Mouse (Mus musculus) liver, embryonic 11.5 days (tissue): Measurements from ENCODE around the gene Gimap7. TPM values are rescaled to one million over a fixed set of nuclear protein-coding genes. Genes with fewer than 3 reads are reported as not detected.

Source experiments
- ATAC-seq: fragments of 200-750 bp; cut with Nextera tagmentation; replicated peaks from 2 replicates; pipeline ENCODE4 v1.8.0; 2017; ENCODE audit warnings: moderate number of reproducible peaks, mild to moderate bottlenecking, moderate TSS enrichment, moderate library complexity; ENCODE audit not compliant: low FRiP score
- DNase-seq: peaks from one replicate; pipeline ENCODE4 v3.0.0-alpha.2; 2017; ENCODE audit warnings: low spot score
- H3K27ac ChIP-seq: fragments of 300-500 bp; sonication (generic); 2 replicates; pipeline ENCODE4 v1.5.1; 2014; ENCODE audit warnings: mild to moderate bottlenecking, low read depth, low read length, control low read depth
- H3K27me3 ChIP-seq: fragments of 300-500 bp; sonication (generic); replicated peaks from 2 replicates; pipeline ENCODE4 v1.6.1; 2014; ENCODE audit warnings: low read length, mixed read lengths; ENCODE audit not compliant: control insufficient read depth, insufficient read depth
- H3K36me3 ChIP-seq: fragments of 300-500 bp; sonication (generic); 2 replicates; pipeline ENCODE4 v1.6.1; 2014; ENCODE audit warnings: mild to moderate bottlenecking, low read length, moderate library complexity, mixed read lengths; ENCODE audit not compliant: control insufficient read depth, insufficient read depth
- H3K4me1 ChIP-seq: fragments of 300-500 bp; sonication (generic); replicated peaks from 2 replicates; pipeline ENCODE4 v1.6.1; 2014; ENCODE audit warnings: low read length, mixed read lengths; ENCODE audit not compliant: control insufficient read depth, insufficient read depth
- H3K4me2 ChIP-seq: fragments of 300-500 bp; sonication (generic); 2 replicates; pipeline ENCODE4 v1.6.1; 2014; ENCODE audit warnings: mild to moderate bottlenecking, control low read depth, moderate library complexity
- H3K4me3 ChIP-seq: fragments of 300-500 bp; sonication (generic); 2 replicates; pipeline ENCODE4 v1.5.1; 2014; ENCODE audit warnings: low read depth, low read length, control low read depth
- H3K9ac ChIP-seq: fragments of 300-500 bp; sonication (generic); 2 replicates; pipeline ENCODE4 v1.6.1; 2014; ENCODE audit warnings: low read depth, low read length, control low read depth
- H3K9me3 ChIP-seq: fragments of 300-500 bp; sonication (generic); 2 replicates; pipeline ENCODE4 v1.6.1; 2016; ENCODE audit warnings: low read length, inconsistent platforms, mixed read lengths; ENCODE audit not compliant: control insufficient read depth
- WGBS: fragments of 180-500 bp; shearing (Covaris S2); extraction: QIAGEN DNeasy Blood & Tissue Kit; methylation state at CpG from one replicate; pipeline ENCODE4 v1.1.7; 2014; 5-methylcytosine and 5-hydroxymethylcytosine counted together
- polyA plus RNA-seq: library from polyadenylated mRNA; unstranded; fragments of >200 nt; fragmentation: Nextera tagmentation; extraction: Ambion mirVana; gene quantifications from 2 replicates; pipeline ENCODE4 v1.2.1, GENCODE M21; 2014

Gimap7 gene
- polyA plus RNA-seq, 1 experiment from 2014 or later: not detected

- no peaks in the 10 kb centered on the region for H3K36me3 ChIP-seq
- DNase-seq: no peak
- H3K27me3 ChIP-seq: no peaks in the 10 kb centered on the region
- H3K9ac ChIP-seq: no peak overlapping the region
- WGBS: 62% methylated on average over 9 of the region's 9 CpGs
- H3K4me2 ChIP-seq: no peak overlapping the region
- no peaks in the 10 kb centered on the region for H3K9me3 ChIP-seq
- no peak overlapping the region for H3K4me3 ChIP-seq
- H3K4me1 ChIP-seq: no peaks in the 10 kb centered on the region
- ATAC-seq: no peak
- no peak overlapping the region for H3K27ac ChIP-seq
Observed at GRCm38 (mm10) chr6:48768178-48768869, 49.9 kb downstream of the Gimap7 start.

- no peak for DNase-seq
- Histone ChIP-seq H3K27ac (no peak overlapping the region), H3K4me3 (no peak overlapping the region), H3K9me3 (no peaks in the 10 kb centered on the region), H3K9ac (no peak overlapping the region), H3K4me2 (no peak overlapping the region), H3K36me3 (no peaks in the 10 kb centered on the region), H3K4me1 (no peaks in the 10 kb centered on the region), H3K27me3 (no peaks in the 10 kb centered on the region)
- ATAC-seq: no peak
- WGBS: 80% methylated on average over 3 of the region's 3 CpGs
Observed at GRCm38 (mm10) chr6:48768933-48769332, 50.5 kb downstream of the Gimap7 start.

GRCm38 (mm10) chr6:48770696-48771095 lies 52.3 kb downstream of the Gimap7 start, which contains the start of gene Gimap3:
Gimap3 (minus strand) TSS chr6:48770851.
- Histone ChIP-seq H3K36me3 (no peaks in the 10 kb centered on the region), H3K4me3 (no peak within 1 kb of the TSS), H3K27me3 (no peaks in the 10 kb centered on the region), H3K9me3 (no peaks in the 10 kb centered on the region), H3K4me1 (no peaks in the 10 kb centered on the region), H3K4me2 (no peak within 1 kb of the TSS), H3K27ac (no peak within 1 kb of the TSS), H3K9ac (no peak within 1 kb of the TSS)
- WGBS: 82% methylated on average over 3 of the region's 3 CpGs
- no peak for ATAC-seq
- DNase-seq: no peak

- no peak overlapping the region for H3K4me2 ChIP-seq
- no peaks in the 10 kb centered on the region for H3K4me1 ChIP-seq
- 8% methylated on average over 8 of the region's 8 CpGs for WGBS
- no peak overlapping the region for H3K9ac ChIP-seq
- no peak overlapping the region for H3K4me3 ChIP-seq
- H3K27me3 ChIP-seq: no peaks in the 10 kb centered on the region
- DNase-seq (peak; percentile 61), ATAC-seq (no peak; the same call in 1 of the 2 replicates)
- no peaks in the 10 kb centered on the region for H3K36me3 ChIP-seq
- H3K27ac ChIP-seq: no peak overlapping the region
- no peaks in the 10 kb centered on the region for H3K9me3 ChIP-seq
Observed at GRCm38 (mm10) chr6:48772030-48772429, 53.6 kb downstream of the Gimap7 start.

Other genes with a start within 250 kb of the Gimap7 start
- gene Atp6v0e2, start 181.0 kb upstream of the Gimap7 start, polyA plus RNA-seq: 4.2 and 5.6 TPM in 2 replicates
- gene Lrrc61, start 163.8 kb upstream of the Gimap7 start, polyA plus RNA-seq: 4.6 and 4.9 TPM in 2 replicates
- gene Rarres2, start 145.8 kb upstream of the Gimap7 start, polyA plus RNA-seq: 9.0 and 9.7 TPM in 2 replicates
- gene Gm45021, start 129.0 kb upstream of the Gimap7 start, polyA plus RNA-seq: not detected in 2 replicates
- 20.0 and 20.1 TPM in 2 replicates for gene Repin1, start 124.7 kb upstream of the Gimap7 start, polyA plus RNA-seq
- gene Gm44965, start 124.7 kb upstream of the Gimap7 start, polyA plus RNA-seq: not detected in 2 replicates
- 2.7 and 3.3 TPM in 2 replicates for gene Zfp775, start 116.6 kb upstream of the Gimap7 start, polyA plus RNA-seq
- gene AI854703, start 91.9 kb upstream of the Gimap7 start, polyA plus RNA-seq: 0.40 and 0.45 TPM in 2 replicates
- 0.32 and 1.1 TPM in 2 replicates for gene Gimap8, start 71.4 kb upstream of the Gimap7 start, polyA plus RNA-seq
- gene Gimap9, start 42.5 kb upstream of the Gimap7 start, polyA plus RNA-seq: 14.5 and 17.9 TPM in 2 replicates
- gene Gimap4, start 34.1 kb upstream of the Gimap7 start, polyA plus RNA-seq: 21.8 and 23.5 TPM in 2 replicates
- gene Gimap6, start 10.4 kb upstream of the Gimap7 start, polyA plus RNA-seq: 18.0 and 18.6 TPM in 2 replicates
- 0.77 and 2.2 TPM in 2 replicates for gene Gm28053, start within 50 bp of the Gimap7 start, polyA plus RNA-seq
- gene Gimap1, start 20.4 kb downstream of the Gimap7 start, polyA plus RNA-seq: 14.1 and 15.4 TPM in 2 replicates
- 3.5 and 4.0 TPM in 2 replicates for gene Gimap5, start 27.6 kb downstream of the Gimap7 start, polyA plus RNA-seq
- gene Gimap3, start 52.2 kb downstream of the Gimap7 start, polyA plus RNA-seq: 0.08 TPM in 1 of 2 replicates, not detected in the other
- 56.6 and 66.1 TPM in 2 replicates for gene Tmem176a, start 122.3 kb downstream of the Gimap7 start, polyA plus RNA-seq
- 105 and 118 TPM in 2 replicates for gene Tmem176b, start 122.9 kb downstream of the Gimap7 start, polyA plus RNA-seq
- gene Aoc1, start 154.3 kb downstream of the Gimap7 start, polyA plus RNA-seq: not detected in 2 replicates
- gene 1600015I10Rik, start 211.3 kb downstream of the Gimap7 start, polyA plus RNA-seq: not detected in 2 replicates